Mouse (Mus musculus) neutrophil, adult 65 days (primary cell): ENCODE data around the gene Cox4i1. TPM values are rescaled to one million over a fixed set of nuclear protein-coding genes. Genes with fewer than 3 reads are reported as not detected.

Source experiments
- total RNA-seq: library from RNA; stranded (reverse); gene quantifications from 2 replicates; pipeline ENCODE4 v1.2.4, GENCODE M21; 2023

Gene Cox4i1
- total RNA-seq = 356 and 399 TPM in 2 replicates

GRCm38 (mm10) chr8:120667561-120668373, at the start of gene Cox4i1, which contains the start of gene Gm27021:
Gene Cox4i1 (plus strand): TSS chr8:120668222.
Gene Gm27021 (minus strand): TSS chr8:120668079.

GRCm38 (mm10) chr8:120647532-120647931, 20.5 kb upstream of the Cox4i1 start, which contains the start of gene 1190005I06Rik:
Gene 1190005I06Rik (minus strand): TSS chr8:120647632.

GRCm38 (mm10) chr8:120668374-120668905, 418 bp downstream of the Cox4i1 start, which contains the start of gene Emc8:
Gene Emc8 (minus strand): TSS chr8:120668573.

Other genes with a start within 250 kb of the Cox4i1 start
- 10.4 and 19.8 TPM in 2 replicates for gene Gins2, start 78.9 kb upstream of the Cox4i1 start, total RNA-seq
- gene 1190005I06Rik, start 20.6 kb upstream of the Cox4i1 start, total RNA-seq = not detected in 2 replicates
- not detected in 2 replicates for gene Gm27021, start 143 bp upstream of the Cox4i1 start, total RNA-seq
- gene Emc8, start 351 bp downstream of the Cox4i1 start, total RNA-seq = 18.8 and 29.8 TPM in 2 replicates
- 65.3 and 75.5 TPM in 2 replicates for gene Irf8, start 68.1 kb downstream of the Cox4i1 start, total RNA-seq